Mouse (Mus musculus) bone marrow macrophage, adult 2 months (primary cell): Measurements from ENCODE around the gene Chrnd.

Experiments used
- CTCF ChIP-seq: IDR thresholded peaks from 2 replicates; pipeline ENCODE4 v1.5.1; 2012; ENCODE audit warnings: low read depth, mild to moderate bottlenecking, low read length, moderate library complexity
- POLR2A ChIP-seq: IDR thresholded peaks from 2 replicates; pipeline ENCODE4 v1.6.1; 2012; ENCODE audit warnings: mild to moderate bottlenecking, low read depth, low read length, borderline replicate concordance

DNA sequence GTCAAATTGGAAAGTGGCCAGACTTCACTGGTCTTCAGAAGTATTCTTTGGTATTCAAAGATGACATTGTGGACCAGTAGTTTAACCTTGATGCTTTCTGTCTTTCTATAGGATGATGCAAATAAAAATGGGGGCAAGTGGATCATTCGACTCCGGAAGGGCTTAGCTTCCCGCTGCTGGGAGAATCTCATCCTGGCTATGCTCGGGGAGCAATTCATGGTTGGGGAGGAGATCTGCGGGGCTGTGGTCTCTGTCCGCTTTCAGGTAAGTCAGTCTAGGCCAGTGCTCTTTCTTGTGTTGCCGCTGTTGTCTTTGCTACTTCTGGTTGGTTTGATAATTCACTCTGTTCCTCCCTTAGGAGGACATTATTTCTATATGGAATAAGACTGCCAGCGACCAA, 35.3 kb downstream of the Chrnd start:
- TF ChIP-seq CTCF (no peak), POLR2A (no peak)
